Mouse (Mus musculus) neural tube, embryonic 12.5 days (tissue): ENCODE results near the gene Slit1. TPM values are rescaled to one million over a fixed set of nuclear protein-coding genes. Genes with fewer than 3 reads are reported as not detected.

Source experiments
- ATAC-seq: fragments of 200-750 bp; cut with Nextera tagmentation; 2 replicates; pipeline ENCODE4 v1.8.0; 2017; ENCODE audit warnings: low read depth, mild to moderate bottlenecking, moderate TSS enrichment, moderate library complexity; ENCODE audit not compliant: low FRiP score
- H3K27ac ChIP-seq: fragments of 300-500 bp; sonication (generic); 2 replicates; pipeline ENCODE4 v1.5.1; 2016
- H3K27me3 ChIP-seq: fragments of 300-500 bp; sonication (generic); replicated peaks from 2 replicates; pipeline ENCODE4 v1.6.1; 2016; ENCODE audit warnings: mild to moderate bottlenecking
- H3K36me3 ChIP-seq: fragments of 300-500 bp; sonication (generic); 2 replicates; pipeline ENCODE4 v1.6.1; 2016; ENCODE audit warnings: mild to moderate bottlenecking
- H3K4me1 ChIP-seq: fragments of 300-500 bp; sonication (generic); 2 replicates; pipeline ENCODE4 v1.6.1; 2016
- H3K4me2 ChIP-seq: fragments of 300-500 bp; sonication (generic); replicated peaks from 2 replicates; pipeline ENCODE4 v1.6.1; 2016; ENCODE audit warnings: mild to moderate bottlenecking
- H3K4me3 ChIP-seq: fragments of 300-500 bp; sonication (generic); 2 replicates; pipeline ENCODE4 v1.5.1; 2016
- H3K9ac ChIP-seq: fragments of 300-500 bp; sonication (generic); 2 replicates; pipeline ENCODE4 v1.6.1; 2016; ENCODE audit warnings: mild to moderate bottlenecking
- H3K9me3 ChIP-seq: fragments of 300-500 bp; sonication (generic); 2 replicates; pipeline ENCODE4 v1.6.1; 2016; ENCODE audit warnings: mild to moderate bottlenecking
- WGBS: fragments of 180-500 bp; shearing (Covaris S2); methylation state at CpG from one replicate; pipeline ENCODE4 v1.1.7; 2016; 5-methylcytosine and 5-hydroxymethylcytosine counted together
- polyA plus RNA-seq: library from polyadenylated mRNA; unstranded; fragments of >200 nt; fragmentation: Nextera tagmentation; extraction: Ambion mirVana; gene quantifications from 2 replicates; pipeline ENCODE4 v1.2.1, GENCODE M21; 2016

Slit1 gene
- polyA plus RNA-seq, 1 experiment from 2014 or later: 26.2 TPM

DNA sequence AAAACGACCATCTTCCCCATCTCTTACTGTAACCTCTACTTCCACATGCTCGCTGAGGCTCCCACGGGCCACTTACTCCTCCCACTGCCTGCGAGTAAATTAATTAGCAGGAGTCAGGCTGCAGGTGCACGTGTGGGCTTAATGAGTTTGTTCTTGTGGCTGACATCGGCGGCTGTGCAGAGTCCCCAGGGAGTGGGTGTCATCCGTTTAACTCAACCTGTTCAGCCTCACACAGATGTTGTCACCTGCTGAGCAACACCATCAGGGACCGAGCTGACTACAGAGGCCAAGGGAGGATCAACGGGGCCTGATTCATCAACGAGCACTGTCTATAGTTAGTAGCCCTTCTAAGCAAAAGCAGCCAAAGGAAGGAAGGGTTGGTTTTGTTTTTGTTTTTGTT lies 100.5 kb downstream of the Slit1 start:
- no peak overlapping the region for H3K4me2 ChIP-seq
- 46% methylated on average over 11 of the region's 11 CpGs for WGBS
- H3K4me1 ChIP-seq: peaks cover 4% of the 10 kb centered on the region
- H3K27me3 ChIP-seq: no peaks in the 10 kb centered on the region
- no peak overlapping the region for H3K27ac ChIP-seq
- H3K9me3 ChIP-seq: no peaks in the 10 kb centered on the region
- ATAC-seq: no peak
- no peaks in the 10 kb centered on the region for H3K36me3 ChIP-seq
- no peak overlapping the region for H3K4me3 ChIP-seq
- H3K9ac ChIP-seq: no peak overlapping the region

DNA sequence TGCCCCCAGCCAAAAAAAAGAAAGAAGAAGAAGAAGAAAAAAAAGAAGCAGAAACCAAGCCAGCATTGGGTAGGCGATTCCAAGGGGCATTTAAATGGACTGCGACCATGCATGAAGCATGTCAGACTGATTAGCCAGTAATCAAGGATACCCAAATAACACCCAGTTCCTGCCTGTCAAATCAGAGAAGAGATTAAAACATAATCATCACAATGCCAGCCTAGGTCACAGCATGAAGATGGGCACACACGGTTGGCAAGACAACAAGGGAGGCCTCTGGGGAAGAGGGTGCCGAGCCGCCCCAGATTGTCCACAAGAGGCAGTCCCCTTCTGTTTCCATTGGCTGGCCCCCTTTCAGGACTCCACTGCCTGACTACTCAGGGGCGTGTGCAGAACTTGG lies 108.5 kb downstream of the Slit1 start:
- H3K9me3 ChIP-seq: no peaks in the 10 kb centered on the region
- no peak overlapping the region for H3K4me3 ChIP-seq
- WGBS: 58% methylated on average over 6 of the region's 6 CpGs
- no peak overlapping the region for H3K27ac ChIP-seq
- no peak for ATAC-seq
- H3K4me1 ChIP-seq: no peaks in the 10 kb centered on the region
- H3K9ac ChIP-seq: no peak overlapping the region
- H3K36me3 ChIP-seq: peaks cover 3% of the 10 kb centered on the region
- no peak overlapping the region for H3K4me2 ChIP-seq
- no peaks in the 10 kb centered on the region for H3K27me3 ChIP-seq

DNA sequence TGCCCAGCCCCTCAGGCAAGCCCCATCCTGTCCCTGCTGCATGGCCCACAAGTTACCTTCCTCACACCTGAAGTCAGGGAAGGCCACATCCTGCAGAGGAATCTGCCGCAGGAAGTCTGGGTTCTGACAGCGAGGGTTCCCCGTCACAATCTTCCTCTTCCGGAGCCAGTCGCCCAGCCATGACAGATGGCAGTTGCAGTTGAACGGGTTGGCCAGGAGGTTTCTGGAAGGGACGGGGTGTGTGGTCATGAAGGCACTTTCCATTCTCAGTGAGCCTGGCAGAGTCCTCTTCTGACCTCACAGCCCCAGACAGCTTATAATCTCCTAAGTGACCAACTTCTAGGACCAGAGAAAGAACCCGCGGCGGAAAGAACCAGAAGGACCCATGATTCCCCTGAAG lies 109.4 kb downstream of the Slit1 start:
- no peaks in the 10 kb centered on the region for H3K4me1 ChIP-seq
- no peak for ATAC-seq
- no peak overlapping the region for H3K4me2 ChIP-seq
- H3K27me3 ChIP-seq: no peaks in the 10 kb centered on the region
- no peak overlapping the region for H3K9ac ChIP-seq
- no peaks in the 10 kb centered on the region for H3K9me3 ChIP-seq
- WGBS: 90% methylated on average over 10 of the region's 10 CpGs
- H3K27ac ChIP-seq: no peak overlapping the region
- no peak overlapping the region for H3K4me3 ChIP-seq
- peaks cover 3% of the 10 kb centered on the region for H3K36me3 ChIP-seq

DNA sequence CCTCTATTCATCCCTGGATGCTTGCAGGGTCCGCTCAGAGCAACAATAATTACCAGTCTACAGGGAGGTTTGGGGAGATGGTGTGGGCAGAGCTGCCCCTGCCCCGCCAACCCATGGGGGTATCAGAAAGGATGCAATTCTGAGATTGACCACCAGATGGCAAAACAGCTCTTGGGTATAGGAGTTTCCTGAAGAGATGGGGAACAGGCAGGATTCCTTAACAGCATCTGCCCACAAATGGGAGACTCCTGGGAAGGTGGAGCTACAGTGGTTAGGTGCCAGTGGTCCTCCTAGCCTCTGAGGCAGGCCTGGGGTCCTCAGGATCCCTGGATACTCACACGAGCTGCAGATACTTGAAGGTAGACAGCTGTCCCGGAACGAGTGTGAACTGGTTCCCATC lies 113.9 kb downstream of the Slit1 start:
- Histone ChIP-seq H3K4me1 (no peaks in the 10 kb centered on the region), H3K9ac (no peak overlapping the region), H3K27ac (no peak overlapping the region), H3K9me3 (0 out of 2 replicates have a peak, but pooled peaks cover 4% of the 10 kb centered on the region), H3K4me2 (no peak overlapping the region), H3K4me3 (no peak overlapping the region), H3K27me3 (no peaks in the 10 kb centered on the region), H3K36me3 (peaks cover 21% of the 10 kb centered on the region)
- 48% methylated on average over 5 of the region's 5 CpGs for WGBS
- peak; percentile 41; the same call in 1 of the 2 replicates for ATAC-seq

DNA sequence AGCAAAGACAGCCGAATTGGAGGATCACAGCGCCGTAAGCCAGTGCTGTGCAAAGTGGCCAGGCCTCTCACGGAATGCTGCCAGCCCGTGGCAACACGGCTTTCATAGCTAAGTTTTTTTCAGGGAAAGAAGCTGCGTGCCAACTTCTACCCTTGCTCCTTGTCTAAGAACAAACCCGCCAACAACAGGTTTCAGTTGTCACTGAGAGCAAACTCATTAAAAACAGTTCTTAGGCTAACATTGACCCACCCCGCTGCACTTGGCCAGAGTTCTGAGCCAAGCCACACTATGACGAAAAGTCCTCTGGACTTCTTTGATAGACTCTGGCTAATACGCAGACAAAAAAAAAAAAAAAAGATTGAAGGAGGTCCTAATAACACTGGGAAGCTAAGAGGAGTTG lies 114.5 kb downstream of the Slit1 start:
- Histone ChIP-seq H3K4me3 (no peak overlapping the region), H3K9me3 (0 out of 2 replicates have a peak, but pooled peaks cover 4% of the 10 kb centered on the region), H3K9ac (no peak overlapping the region), H3K36me3 (peaks cover 25% of the 10 kb centered on the region), H3K4me2 (no peak overlapping the region), H3K27me3 (no peaks in the 10 kb centered on the region), H3K4me1 (no peaks in the 10 kb centered on the region), H3K27ac (no peak overlapping the region)
- 89% methylated on average over 11 of the region's 11 CpGs for WGBS
- ATAC-seq: no peak

DNA sequence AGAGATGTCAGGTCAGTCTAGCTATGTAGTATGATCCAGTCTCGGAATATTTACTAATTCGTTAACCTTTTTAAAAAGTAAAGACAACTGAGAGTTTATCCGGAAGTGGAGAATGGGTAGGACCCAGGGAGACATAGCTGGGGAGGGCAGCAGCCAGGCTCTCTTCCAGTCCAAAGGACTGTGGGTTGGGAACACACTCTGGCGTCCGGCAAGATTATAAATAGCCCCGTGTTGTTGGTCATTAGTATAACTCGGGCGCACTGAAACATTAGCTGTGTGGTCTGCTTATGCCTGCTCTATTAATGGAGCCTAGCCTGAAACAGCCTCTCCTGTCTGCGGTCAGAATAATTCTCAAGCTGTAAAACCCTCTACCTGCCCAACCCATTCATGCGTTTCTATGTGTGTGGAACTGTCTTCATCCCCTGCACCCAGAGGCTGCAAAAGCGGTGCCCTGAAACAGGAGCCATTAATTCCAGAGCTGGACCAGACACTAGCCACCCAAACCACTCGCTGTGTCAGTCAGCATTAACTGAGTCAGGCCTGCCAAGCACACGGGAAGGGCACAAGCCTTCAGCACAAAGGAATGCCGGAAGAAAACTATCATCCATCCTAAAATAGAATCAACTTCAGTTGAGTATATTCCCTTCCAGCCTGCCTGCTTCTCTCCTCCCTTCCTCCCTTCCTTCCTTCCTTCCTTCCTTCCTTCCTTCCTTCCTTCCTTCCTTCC lies 122.9 kb downstream of the Slit1 start:
- no peak for ATAC-seq
- Histone ChIP-seq H3K36me3 (peaks cover 16% of the 10 kb centered on the region), H3K9me3 (0 out of 2 replicates have a peak, but pooled peaks cover 4% of the 10 kb centered on the region), H3K4me2 (no peak overlapping the region), H3K9ac (no peak overlapping the region), H3K27me3 (no peaks in the 10 kb centered on the region), H3K4me3 (no peak overlapping the region), H3K27ac (no peak overlapping the region), H3K4me1 (peaks cover 19% of the 10 kb centered on the region)
- WGBS: 88% methylated on average over 14 of the region's 14 CpGs

DNA sequence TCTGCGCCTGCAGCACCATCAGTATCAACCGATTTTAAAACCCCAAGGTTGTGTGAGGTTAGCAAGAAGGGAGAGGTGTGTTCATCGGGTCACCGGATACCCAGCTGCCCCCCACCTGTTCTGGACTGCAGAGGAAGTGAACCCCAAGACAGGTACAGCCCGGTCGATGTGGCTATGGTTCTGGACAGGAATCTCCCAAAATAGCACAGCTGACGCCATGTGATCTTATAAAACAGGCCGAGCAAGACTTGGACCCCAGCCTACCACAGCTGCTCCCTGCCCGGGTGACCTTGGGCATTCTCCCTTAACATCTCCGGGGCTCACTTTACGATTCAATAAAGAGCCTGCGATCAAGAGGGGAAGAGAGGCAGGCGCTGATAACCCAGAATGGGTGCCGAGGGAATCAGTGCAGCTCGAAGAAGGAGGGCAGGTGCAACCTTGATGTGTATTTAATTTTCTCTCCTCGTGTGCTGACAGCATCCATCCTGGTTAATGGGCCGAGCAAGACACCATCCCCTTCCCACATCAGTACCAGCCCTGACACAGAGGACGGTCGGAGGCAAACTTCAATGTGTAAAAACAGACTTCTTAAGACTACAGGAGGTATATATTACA lies 124.6 kb downstream of the Slit1 start:
- Histone ChIP-seq H3K4me3 (no peak overlapping the region), H3K9me3 (no peaks in the 10 kb centered on the region), H3K9ac (no peak overlapping the region), H3K27ac (peak overlapping the region; percentile 7; the same call in 1 of the 2 replicates), H3K36me3 (peaks cover 4% of the 10 kb centered on the region; the same call in 1 of the 2 replicates), H3K4me1 (peaks cover 22% of the 10 kb centered on the region), H3K4me2 (peak overlapping the region; percentile 14; the same call in 1 of the 2 replicates), H3K27me3 (0 out of 2 replicates have a peak, but pooled peaks cover 10% of the 10 kb centered on the region)
- peak; percentile 68; the same call in 1 of the 2 replicates for ATAC-seq
- WGBS: 56% methylated on average over 19 of the region's 19 CpGs

DNA sequence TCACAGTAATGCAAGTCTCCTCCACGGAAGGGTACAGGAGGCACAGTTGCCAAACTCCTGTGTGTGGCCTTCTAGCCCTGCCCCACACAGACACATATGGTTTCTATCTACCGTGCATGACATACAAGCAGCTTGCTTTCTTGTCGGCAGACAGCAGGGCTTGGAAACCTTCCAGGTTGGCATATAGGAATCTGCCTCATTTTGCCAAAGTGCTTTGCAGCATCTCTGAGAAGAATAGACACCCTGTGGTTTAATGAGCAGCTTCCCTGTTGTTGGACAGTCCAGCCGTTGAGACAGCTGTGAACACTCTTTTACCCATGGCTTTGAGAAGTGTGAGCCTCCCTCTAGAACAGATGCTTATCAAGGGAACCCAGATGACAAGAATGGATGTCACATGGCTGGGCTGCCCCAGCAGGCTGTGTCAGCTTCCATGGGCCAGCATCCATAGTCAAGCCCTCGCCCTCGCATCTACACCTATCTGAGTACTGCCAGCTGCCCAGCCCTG lies 125.3 kb downstream of the Slit1 start:
- H3K4me2 ChIP-seq: peak overlapping the region; percentile 14; the same call in 1 of the 2 replicates
- peak; percentile 70 for ATAC-seq
- H3K36me3 ChIP-seq: no peaks in the 10 kb centered on the region
- peak overlapping the region; percentile 7; the same call in 1 of the 2 replicates for H3K27ac ChIP-seq
- WGBS: 44% methylated on average over 6 of the region's 6 CpGs
- no peak overlapping the region for H3K4me3 ChIP-seq
- H3K9me3 ChIP-seq: no peaks in the 10 kb centered on the region
- peaks cover 29% of the 10 kb centered on the region for H3K4me1 ChIP-seq
- 0 out of 2 replicates have a peak, but pooled peaks cover 10% of the 10 kb centered on the region for H3K27me3 ChIP-seq
- H3K9ac ChIP-seq: no peak overlapping the region

DNA sequence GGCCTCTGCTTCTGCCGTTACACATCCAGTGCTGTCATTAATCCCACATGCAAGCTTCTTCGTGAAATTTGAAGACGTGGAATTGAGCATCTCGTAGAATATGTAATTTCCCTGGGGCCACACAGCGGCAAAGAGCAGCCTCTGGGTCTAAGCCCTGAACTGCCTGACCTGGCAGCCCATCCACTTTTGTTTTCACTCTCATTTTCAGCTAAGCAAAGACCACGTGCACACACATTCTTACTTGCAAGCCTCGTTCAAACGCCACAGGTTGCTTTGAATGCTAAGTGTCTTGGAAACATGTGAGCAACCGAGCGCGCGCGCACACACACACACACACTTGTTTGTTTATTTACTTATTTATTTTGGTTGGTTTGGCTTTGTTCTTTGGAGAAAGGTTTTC lies 126.4 kb downstream of the Slit1 start:
- Histone ChIP-seq H3K9me3 (no peaks in the 10 kb centered on the region), H3K36me3 (no peaks in the 10 kb centered on the region), H3K4me3 (no peak overlapping the region), H3K9ac (no peak overlapping the region), H3K27me3 (0 out of 2 replicates have a peak, but pooled peaks cover 10% of the 10 kb centered on the region), H3K4me1 (peaks cover 32% of the 10 kb centered on the region), H3K27ac (no peak overlapping the region), H3K4me2 (no peak overlapping the region)
- WGBS: 84% methylated on average over 13 of the region's 13 CpGs
- ATAC-seq: no peak

DNA sequence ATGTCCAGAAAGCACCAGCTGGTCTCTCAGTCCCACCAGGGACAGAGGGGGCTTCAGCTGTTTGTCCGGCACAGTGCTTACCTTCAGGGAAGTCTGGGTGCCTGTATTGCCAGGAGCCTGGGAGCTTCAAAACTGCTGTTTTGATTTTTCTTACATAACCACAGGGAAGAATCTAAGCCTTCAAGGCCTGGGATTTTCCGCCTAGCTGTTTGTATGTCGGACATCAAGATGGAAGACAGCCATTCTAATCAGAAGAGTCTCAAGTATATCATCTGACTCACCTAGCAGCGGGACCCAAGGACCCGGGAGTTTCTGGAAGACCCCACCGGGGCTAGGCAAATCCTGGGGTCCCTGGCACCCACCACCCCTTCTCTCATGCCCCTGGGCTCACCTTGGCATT lies 127.2 kb downstream of the Slit1 start:
- Histone ChIP-seq H3K36me3 (no peaks in the 10 kb centered on the region), H3K4me2 (no peak overlapping the region), H3K27me3 (0 out of 2 replicates have a peak, but pooled peaks cover 10% of the 10 kb centered on the region), H3K9ac (no peak overlapping the region), H3K9me3 (no peaks in the 10 kb centered on the region), H3K27ac (no peak overlapping the region), H3K4me3 (no peak overlapping the region), H3K4me1 (peaks cover 32% of the 10 kb centered on the region)
- ATAC-seq: no peak
- WGBS: 84% methylated on average over 6 of the region's 6 CpGs

DNA sequence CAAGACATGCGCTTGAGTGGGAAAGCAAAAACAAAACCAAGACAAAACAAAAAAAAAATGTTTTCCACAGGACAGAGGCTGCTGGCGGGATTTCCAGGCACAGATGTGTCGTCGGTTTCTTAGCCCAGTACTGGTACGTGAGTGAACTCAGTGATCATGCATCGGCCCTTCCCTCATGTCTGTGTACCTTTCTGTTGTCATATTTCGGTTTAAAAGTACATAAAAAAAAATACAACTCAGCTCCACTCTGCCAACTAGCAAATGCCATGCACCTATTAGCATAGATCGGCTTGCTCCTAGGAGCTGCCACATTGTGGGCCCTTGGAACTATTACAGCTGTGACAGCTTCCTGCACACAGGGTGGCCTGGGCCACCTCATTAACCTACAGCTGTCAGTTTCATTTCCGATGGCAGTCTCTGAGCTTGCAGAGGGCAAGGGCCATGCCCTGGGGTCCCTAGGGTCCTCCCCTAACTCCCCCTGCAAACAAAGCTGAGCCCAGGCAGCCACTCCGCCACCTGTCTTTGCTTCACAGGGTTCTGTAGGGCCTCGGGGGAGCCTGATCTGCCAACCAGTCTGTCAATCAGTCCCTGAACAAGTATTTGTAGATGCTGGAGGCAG lies 127.8 kb downstream of the Slit1 start:
- WGBS: 57% methylated on average over 11 of the region's 11 CpGs
- Histone ChIP-seq H3K4me2 (no peak overlapping the region), H3K36me3 (peaks cover 5% of the 10 kb centered on the region; the same call in 1 of the 2 replicates), H3K27me3 (0 out of 2 replicates have a peak, but pooled peaks cover 10% of the 10 kb centered on the region), H3K9ac (0 out of 2 replicates have a peak overlapping the region, but pooled peaks have one; percentile 22), H3K4me1 (peaks cover 32% of the 10 kb centered on the region), H3K4me3 (no peak overlapping the region), H3K9me3 (no peaks in the 10 kb centered on the region), H3K27ac (no peak overlapping the region)
- no peak for ATAC-seq
